Mouse (Mus musculus) embryonic facial prominence, embryonic 11.5 days (tissue): ENCODE results near the gene Cald1. TPM values are rescaled to one million over a fixed set of nuclear protein-coding genes. Genes with fewer than 3 reads are reported as not detected.

Experiments
- ATAC-seq: fragments of 200-750 bp; cut with Nextera tagmentation; replicated peaks from 2 replicates; pipeline ENCODE4 v1.8.0; 2017; ENCODE audit warnings: low read depth; ENCODE audit not compliant: insufficient number of reproducible peaks, low FRiP score, low TSS enrichment
- DNase-seq: peaks from one replicate; pipeline ENCODE4 v3.0.0-alpha.2; 2015; ENCODE audit warnings: low spot score
- H3K27ac ChIP-seq: fragments of 300-500 bp; sonication (generic); replicated peaks from 2 replicates; pipeline ENCODE4 v1.5.1; 2014; ENCODE audit warnings: mild to moderate bottlenecking, low read depth, low read length, control low read depth
- H3K27me3 ChIP-seq: fragments of 300-500 bp; sonication (generic); 2 replicates; pipeline ENCODE4 v1.6.1; 2014; ENCODE audit warnings: mild to moderate bottlenecking, low read length, moderate library complexity, mixed read lengths; ENCODE audit not compliant: control insufficient read depth, insufficient read depth
- H3K36me3 ChIP-seq: fragments of 300-500 bp; sonication (generic); replicated peaks from 2 replicates; pipeline ENCODE4 v1.6.1; 2014; ENCODE audit warnings: low read depth, mild to moderate bottlenecking, low read length, moderate library complexity, mixed read lengths; ENCODE audit not compliant: control insufficient read depth, insufficient read depth
- H3K4me1 ChIP-seq: fragments of 300-500 bp; sonication (generic); 2 replicates; pipeline ENCODE4 v1.6.1; 2014; ENCODE audit warnings: low read length, mixed read lengths; ENCODE audit not compliant: control insufficient read depth, insufficient read depth
- H3K4me2 ChIP-seq: fragments of 300-500 bp; sonication (generic); 2 replicates; pipeline ENCODE4 v1.6.1; 2014; ENCODE audit warnings: low read depth, mild to moderate bottlenecking, control low read depth, low read length, moderate library complexity
- H3K4me3 ChIP-seq: fragments of 300-500 bp; sonication (generic); 2 replicates; pipeline ENCODE4 v1.5.1; 2014; ENCODE audit warnings: low read depth, low read length, control low read depth
- H3K9ac ChIP-seq: fragments of 300-500 bp; sonication (generic); replicated peaks from 2 replicates; pipeline ENCODE4 v1.6.1; 2014; ENCODE audit warnings: mild to moderate bottlenecking, control low read depth, low read length
- H3K9me3 ChIP-seq: fragments of 300-500 bp; sonication (generic); replicated peaks from 2 replicates; pipeline ENCODE4 v1.6.1; 2016; ENCODE audit warnings: mild to moderate bottlenecking, low read length, inconsistent platforms, mixed read lengths; ENCODE audit not compliant: control insufficient read depth
- WGBS: fragments of 180-500 bp; shearing (Covaris S2); extraction: QIAGEN DNeasy Blood & Tissue Kit; methylation state at CpG from one replicate; pipeline ENCODE4 v1.1.7; 2014; 5-methylcytosine and 5-hydroxymethylcytosine counted together
- polyA plus RNA-seq: library from polyadenylated mRNA; unstranded; fragments of >200 nt; fragmentation: Nextera tagmentation; extraction: Ambion mirVana; gene quantifications from 2 replicates; pipeline ENCODE4 v1.2.1, GENCODE M21; 2014

The Cald1 gene
- polyA plus RNA-seq, 1 experiment from 2014 or later: 283 TPM

DNA sequence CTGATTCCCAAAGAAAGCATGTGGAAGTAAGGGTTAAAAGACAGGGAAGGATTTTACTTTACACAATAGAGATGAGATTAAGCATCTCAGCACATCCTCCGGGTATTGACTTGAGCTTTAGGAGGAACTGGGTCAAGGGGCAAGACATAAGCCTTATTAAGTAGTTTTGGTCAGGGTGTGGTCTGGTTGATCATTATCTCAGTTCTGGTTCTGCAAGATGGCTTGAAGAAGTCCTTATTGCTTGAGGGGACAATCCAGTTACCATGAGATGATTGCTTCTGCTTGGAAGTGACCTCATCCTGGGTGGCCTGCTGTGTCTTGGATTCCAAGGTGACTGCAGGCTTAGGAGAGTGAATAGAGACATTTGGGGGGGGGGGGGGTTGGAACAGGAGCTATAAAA is 21.9 kb downstream of the Cald1 start:
- WGBS: 33% methylated on average over 1 of the region's 1 CpGs
- Histone ChIP-seq H3K4me2 (no peak overlapping the region), H3K27me3 (no peaks in the 10 kb centered on the region), H3K4me3 (no peak overlapping the region), H3K9ac (no peak overlapping the region), H3K36me3 (no peaks in the 10 kb centered on the region), H3K4me1 (no peaks in the 10 kb centered on the region), H3K9me3 (no peaks in the 10 kb centered on the region), H3K27ac (no peak overlapping the region)
- DNase-seq (no peak), ATAC-seq (no peak)

DNA sequence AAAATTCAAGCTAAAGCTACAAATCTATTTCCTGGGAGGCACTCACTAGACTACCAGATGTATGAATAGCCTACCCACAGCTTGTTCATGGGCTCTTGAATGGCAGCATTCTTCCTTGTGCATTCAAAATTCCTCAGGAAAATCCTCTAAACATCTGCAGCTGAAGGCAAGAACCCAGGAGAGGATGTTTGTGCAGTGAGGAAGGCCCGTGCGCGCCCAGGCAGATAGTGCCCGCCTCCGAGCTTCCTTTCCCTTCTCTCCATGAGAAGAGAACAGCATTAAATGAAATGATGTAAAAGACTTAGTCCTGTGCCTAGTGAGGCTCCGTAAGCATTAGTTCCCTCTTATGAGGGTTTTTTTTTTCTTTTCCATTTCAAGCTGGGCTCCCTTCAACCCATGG is 24.6 kb downstream of the Cald1 start:
- Histone ChIP-seq H3K27me3 (no peaks in the 10 kb centered on the region), H3K4me3 (no peak overlapping the region), H3K4me1 (no peaks in the 10 kb centered on the region), H3K9ac (no peak overlapping the region), H3K36me3 (no peaks in the 10 kb centered on the region), H3K27ac (0 out of 2 replicates have a peak overlapping the region, but pooled peaks have one; percentile 13), H3K9me3 (no peaks in the 10 kb centered on the region), H3K4me2 (no peak overlapping the region)
- no peak for DNase-seq
- 52% methylated on average over 6 of the region's 6 CpGs for WGBS
- ATAC-seq: no peak

DNA sequence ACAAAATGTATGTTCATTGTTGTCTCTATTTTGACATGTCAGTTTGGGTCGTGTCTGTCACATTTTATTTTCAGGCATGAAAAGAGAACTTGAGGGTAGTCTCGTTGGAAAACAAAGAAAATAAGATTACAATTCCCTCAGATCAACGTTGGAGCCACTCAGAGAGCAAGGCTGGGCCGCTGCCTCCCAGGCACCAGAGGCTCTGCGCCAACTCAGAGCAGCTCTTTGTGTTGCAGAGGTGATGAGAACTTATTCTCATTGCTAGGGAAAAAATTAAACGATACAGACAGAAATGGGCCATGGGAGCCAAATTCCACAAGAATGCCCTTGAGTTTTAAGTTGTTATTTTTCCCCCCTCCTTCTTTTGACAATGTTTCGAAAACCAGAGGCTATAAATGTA is 25.0 kb downstream of the Cald1 start:
- Histone ChIP-seq H3K4me2 (no peak overlapping the region), H3K4me1 (no peaks in the 10 kb centered on the region), H3K4me3 (no peak overlapping the region), H3K27me3 (no peaks in the 10 kb centered on the region), H3K9ac (no peak overlapping the region), H3K27ac (no peak overlapping the region), H3K9me3 (no peaks in the 10 kb centered on the region), H3K36me3 (no peaks in the 10 kb centered on the region)
- 67% methylated on average over 7 of the region's 7 CpGs for WGBS
- DNase-seq: no peak
- ATAC-seq: no peak

DNA sequence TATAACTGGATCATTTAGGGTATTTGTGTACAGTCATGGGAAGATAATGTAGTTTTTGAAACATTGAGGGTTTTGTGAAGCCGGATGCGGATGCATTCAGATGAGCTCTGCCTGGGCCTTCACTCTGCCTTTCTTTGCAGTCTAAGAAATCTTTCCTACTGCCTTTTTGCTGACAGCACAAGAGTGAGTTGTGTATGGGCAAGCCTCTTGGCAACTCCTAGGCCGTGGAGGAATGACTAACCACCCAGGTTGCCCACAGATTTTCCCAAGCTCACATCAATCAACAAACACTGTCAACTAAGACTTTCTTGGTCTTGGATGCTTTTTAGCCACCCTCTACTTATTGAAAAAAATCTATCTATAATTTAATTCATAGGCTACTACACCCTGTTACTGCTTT is 26.2 kb downstream of the Cald1 start:
- 89% methylated on average over 3 of the region's 3 CpGs for WGBS
- Histone ChIP-seq H3K4me2 (no peak overlapping the region), H3K9ac (no peak overlapping the region), H3K4me3 (no peak overlapping the region), H3K9me3 (no peaks in the 10 kb centered on the region), H3K36me3 (no peaks in the 10 kb centered on the region), H3K27ac (no peak overlapping the region), H3K4me1 (no peaks in the 10 kb centered on the region), H3K27me3 (no peaks in the 10 kb centered on the region)
- DNase-seq (no peak), ATAC-seq (no peak)

DNA sequence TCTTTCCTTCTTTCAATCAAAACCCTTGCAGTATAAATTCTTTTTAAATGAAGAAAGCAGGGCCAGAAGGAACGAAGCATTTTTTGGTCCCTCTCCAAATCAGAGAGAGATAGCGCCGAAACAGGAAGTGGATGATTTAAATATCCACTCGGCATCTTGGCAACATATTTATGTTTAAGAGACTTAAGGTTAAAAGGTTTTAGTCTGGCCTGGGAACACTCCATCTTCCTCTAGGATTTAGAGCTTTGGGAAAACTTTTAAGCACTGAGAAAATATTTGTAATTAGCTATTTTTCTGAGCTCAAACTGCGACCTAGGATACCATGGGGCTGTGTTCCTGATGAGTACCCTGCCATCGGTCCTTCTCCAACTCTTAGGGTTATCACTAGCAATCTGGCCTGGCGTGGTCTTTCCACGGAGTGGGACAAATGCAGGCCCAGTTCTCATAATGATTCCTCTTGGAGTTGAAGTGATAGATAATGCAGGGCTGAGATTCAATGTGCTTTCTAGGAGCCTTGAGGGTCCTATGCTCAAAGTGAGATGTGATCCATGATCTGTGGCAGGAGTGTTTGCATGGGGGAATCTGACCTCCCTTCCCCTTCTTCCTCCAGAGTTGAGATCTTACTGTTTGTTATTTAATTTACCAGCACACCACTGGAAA is 28.4 kb downstream of the Cald1 start:
- Histone ChIP-seq H3K9ac (no peak overlapping the region), H3K4me1 (no peaks in the 10 kb centered on the region), H3K4me3 (no peak overlapping the region), H3K27me3 (no peaks in the 10 kb centered on the region), H3K27ac (no peak overlapping the region), H3K9me3 (no peaks in the 10 kb centered on the region), H3K4me2 (no peak overlapping the region), H3K36me3 (no peaks in the 10 kb centered on the region)
- DNase-seq (no peak), ATAC-seq (no peak)
- WGBS: 77% methylated on average over 8 of the region's 8 CpGs

DNA sequence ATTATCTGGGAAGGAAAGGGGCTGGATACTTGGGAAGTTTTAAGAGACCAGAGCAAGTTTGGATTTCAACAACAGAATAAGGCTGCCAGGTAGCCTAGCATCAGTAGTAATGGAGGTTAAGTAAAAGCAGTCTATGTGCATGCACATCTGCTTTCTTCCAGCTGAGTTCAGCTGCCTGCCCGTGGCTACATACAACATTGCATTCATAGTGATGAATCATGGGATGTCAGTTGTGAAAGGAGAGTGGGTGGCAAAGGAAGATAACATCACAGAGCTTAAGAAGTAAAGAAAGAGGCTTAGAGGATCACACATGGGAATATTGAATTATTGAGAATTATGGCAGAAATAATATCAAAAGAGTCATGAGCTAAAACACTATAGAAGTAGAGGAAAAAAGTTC is 29.8 kb downstream of the Cald1 start:
- Histone ChIP-seq H3K27me3 (no peaks in the 10 kb centered on the region), H3K9me3 (no peaks in the 10 kb centered on the region), H3K4me3 (no peak overlapping the region), H3K27ac (no peak overlapping the region), H3K36me3 (no peaks in the 10 kb centered on the region), H3K4me2 (no peak overlapping the region), H3K4me1 (no peaks in the 10 kb centered on the region), H3K9ac (no peak overlapping the region)
- ATAC-seq: no peak
- no peak for DNase-seq
- WGBS: 82% methylated on average over 1 of the region's 1 CpGs

DNA sequence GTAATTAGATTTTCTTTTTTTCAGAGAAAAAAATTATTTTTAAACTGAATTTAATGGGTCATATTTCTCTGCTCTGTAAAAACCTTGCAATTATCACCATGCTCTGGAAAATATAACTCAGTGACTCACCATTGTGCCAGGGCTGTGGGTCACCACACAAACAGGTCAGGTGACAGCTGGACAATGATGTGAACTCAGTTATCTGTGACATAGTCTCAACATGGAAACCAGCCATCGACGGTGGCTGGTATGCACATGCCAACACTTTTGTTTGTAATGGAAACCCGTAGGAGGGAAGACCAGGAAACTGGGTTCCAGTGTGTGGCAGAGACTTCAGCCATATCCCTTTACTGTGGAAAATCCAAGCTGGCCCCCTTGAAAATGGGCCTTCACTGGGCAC is 35.5 kb downstream of the Cald1 start:
- Histone ChIP-seq H3K9ac (no peak overlapping the region), H3K27ac (peak overlapping the region; percentile 42; the same call in 1 of the 2 replicates), H3K4me2 (no peak overlapping the region), H3K4me3 (no peak overlapping the region), H3K9me3 (no peaks in the 10 kb centered on the region), H3K27me3 (no peaks in the 10 kb centered on the region), H3K36me3 (no peaks in the 10 kb centered on the region), H3K4me1 (peaks cover 6% of the 10 kb centered on the region; the same call in 1 of the 2 replicates)
- WGBS: 33% methylated on average over 3 of the region's 3 CpGs
- DNase-seq (peak; percentile 44), ATAC-seq (peak; percentile 59; the same call in 1 of the 2 replicates)

DNA sequence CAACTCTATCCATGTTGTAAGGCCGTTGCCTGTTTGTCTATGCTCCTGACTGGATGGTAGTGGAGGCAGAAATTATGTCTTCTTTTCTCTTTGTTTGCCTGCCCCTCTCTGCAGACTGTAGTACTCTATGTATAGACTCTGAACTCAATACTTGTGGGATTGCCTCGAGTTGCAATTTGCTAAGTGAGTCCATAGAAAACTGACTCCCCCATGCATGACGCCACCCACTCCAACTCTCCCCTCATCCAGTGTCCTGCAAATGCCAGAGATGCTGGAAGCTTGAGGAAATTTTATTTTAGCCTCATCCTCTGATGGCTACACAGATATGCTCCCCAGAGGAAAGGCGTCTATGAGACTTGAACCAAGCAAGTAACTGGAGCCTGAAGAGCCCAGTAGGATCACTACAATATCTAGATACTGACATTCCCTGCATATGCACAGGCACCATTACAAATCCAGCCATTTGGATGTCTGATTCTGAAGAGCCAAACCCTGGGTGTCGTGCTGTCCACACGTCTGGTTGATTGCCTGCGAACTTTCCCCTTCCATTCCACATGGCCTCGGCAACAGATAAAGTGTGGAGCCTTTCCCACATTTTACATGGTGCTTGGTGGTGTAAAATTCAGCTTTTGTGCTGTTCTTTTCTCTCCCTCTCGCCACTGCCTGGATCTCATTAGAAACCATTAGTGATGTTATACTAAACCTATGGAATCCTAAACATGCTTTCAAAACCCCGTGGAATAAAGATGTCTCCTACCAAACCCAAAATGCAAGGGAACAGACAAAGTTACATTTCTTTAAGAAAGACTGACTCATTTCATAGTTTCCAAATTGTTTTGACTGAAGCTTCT is 39.5 kb downstream of the Cald1 start:
- ATAC-seq (peak; percentile 70; the same call in 1 of the 2 replicates), DNase-seq (peak; percentile 76)
- Histone ChIP-seq H3K4me2 (no peak overlapping the region), H3K36me3 (no peaks in the 10 kb centered on the region), H3K27ac (peak overlapping the region; percentile 5; the same call in 1 of the 2 replicates), H3K9me3 (no peaks in the 10 kb centered on the region), H3K4me1 (peaks cover 6% of the 10 kb centered on the region; the same call in 1 of the 2 replicates), H3K4me3 (no peak overlapping the region), H3K27me3 (no peaks in the 10 kb centered on the region), H3K9ac (no peak overlapping the region)
- 38% methylated on average over 10 of the region's 10 CpGs for WGBS
